Mouse (Mus musculus): ENCODE measurements around the gene Manba. TPM values are rescaled to one million over a fixed set of nuclear protein-coding genes. Genes with fewer than 3 reads are reported as not detected.

Manba gene
- total and polyA plus RNA-seq, 3 experiments: 30.9 to 35.2 (median 31.5) TPM

DNA sequence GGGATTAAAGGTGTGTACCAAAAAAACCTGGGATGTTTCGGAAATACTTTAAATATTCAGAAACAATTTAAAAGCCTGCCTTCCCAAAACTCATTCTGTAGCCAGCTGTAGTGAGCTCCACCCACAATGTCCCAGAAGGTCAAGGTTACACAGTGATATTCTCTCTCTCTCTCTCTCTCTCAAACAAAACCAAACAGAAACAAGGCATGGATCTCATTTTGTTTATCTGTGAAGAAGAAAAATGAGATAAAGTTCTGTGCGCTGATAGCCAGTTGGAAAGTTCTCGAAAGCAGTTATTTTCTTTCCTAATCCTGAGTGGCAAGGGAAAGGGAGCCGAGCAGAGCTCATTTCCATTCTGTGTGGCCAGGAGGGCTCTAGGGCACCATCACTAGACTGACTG is 120.1 kb downstream of the Manba start:
- DNase-seq (ENCODE audit: extremely low read depth): no peak
- no peaks in the 10 kb centered on the region for H3K9me3 ChIP-seq (replicated peaks; ENCODE audit: low read length)
- in situ Hi-C loops (cut with MboI; ENCODE audit: low pct_ligation_motif_present, low pct_unique_long_range_greater_than_20kb, low sequenced_read_pairs): loop anchor here (10.0 kb wide), 1 partner anchor 119 kb away; no protein-coding TSS in a partner anchor
- no peak overlapping the region for H3K4me2 ChIP-seq (ENCODE audit: insufficient read depth, low read depth, poor library complexity, severe bottlenecking)
- dilution Hi-C loops (cut with MboI; ENCODE audit: extremely low pct_ligation_motif_present, extremely low pct_unique_long_range_greater_than_20kb, low sequenced_read_pairs): no loop called here
- H3K4me3 ChIP-seq (replicated peaks in 1 of 3; ENCODE audit: low read depth in 2 of 3, low read length in 2 of 3, poor library complexity in 1 of 3): no peak overlapping the region
- H3K79me2 ChIP-seq (replicated peaks; ENCODE audit: control insufficient read depth, extremely low read depth, insufficient read depth, poor library complexity, severe bottlenecking): peaks cover 3% of the 10 kb centered on the region; the same call in 1 of the 2 replicates
- H3K36me3 ChIP-seq (replicated peaks in 1 of 2; ENCODE audit: control insufficient read depth in 1 of 2, insufficient read depth in 1 of 2, low read length in 1 of 2): peaks cover 79 to 85% of the 10 kb centered on the region in 2 experiments
- H3K4me1 ChIP-seq (ENCODE audit: control insufficient read depth in 1 of 2, insufficient read depth in 2 of 2): peaks cover 20 to 62% of the 10 kb centered on the region in 2 experiments
- H3K27me3 ChIP-seq (replicated peaks): no peaks in the 10 kb centered on the region
- H3K27ac ChIP-seq (ENCODE audit: insufficient read depth, low read depth): no peak overlapping the region
- TF ChIP-seq ELF1 (IDR thresholded peaks at IDR 0.05; ENCODE audit: low read depth, low read length): no peak
- TF ChIP-seq KAT2A (IDR thresholded peaks at IDR 0.05; ENCODE audit: insufficient replicate concordance, low read length): no peak
- TF ChIP-seq HCFC1 (IDR thresholded peaks at IDR 0.05; ENCODE audit: low read depth, low read length): no peak
- TF ChIP-seq NRF1 (IDR thresholded peaks at IDR 0.05; ENCODE audit: low read depth, low read length): no peak
- no peak for TF ChIP-seq ZMIZ1 (IDR thresholded peaks at IDR 0.05; ENCODE audit: low read depth, low read length)
- TF ChIP-seq POLR2AphosphoS2 (IDR thresholded peaks at IDR 0.05; ENCODE audit: low read depth, low read length): no peak
- no peak for TF ChIP-seq TBP (conservative IDR thresholded peaks at IDR 0.05; ENCODE audit: low read depth, low read length)
- TF ChIP-seq PAX5 (IDR thresholded peaks at IDR 0.05; ENCODE audit: low read length): no peak
- no peak for TF ChIP-seq E2F4 (IDR thresholded peaks at IDR 0.05; ENCODE audit: insufficient replicate concordance, low read depth, low read length)
- no peak for TF ChIP-seq USF2 (conservative IDR thresholded peaks at IDR 0.05; ENCODE audit: low read depth, low read length)
- no peak for TF ChIP-seq NELFE (IDR thresholded peaks at IDR 0.05; ENCODE audit: low read depth, low read length)
- TF ChIP-seq JUN (IDR thresholded peaks at IDR 0.05; ENCODE audit: insufficient read depth, low read depth, low read length): no peak
- TF ChIP-seq MAZ (IDR thresholded peaks at IDR 0.05; ENCODE audit: low read depth, low read length): no peak
- no peak overlapping the region for H3K9ac ChIP-seq (ENCODE audit: insufficient read depth, low read depth)

DNA sequence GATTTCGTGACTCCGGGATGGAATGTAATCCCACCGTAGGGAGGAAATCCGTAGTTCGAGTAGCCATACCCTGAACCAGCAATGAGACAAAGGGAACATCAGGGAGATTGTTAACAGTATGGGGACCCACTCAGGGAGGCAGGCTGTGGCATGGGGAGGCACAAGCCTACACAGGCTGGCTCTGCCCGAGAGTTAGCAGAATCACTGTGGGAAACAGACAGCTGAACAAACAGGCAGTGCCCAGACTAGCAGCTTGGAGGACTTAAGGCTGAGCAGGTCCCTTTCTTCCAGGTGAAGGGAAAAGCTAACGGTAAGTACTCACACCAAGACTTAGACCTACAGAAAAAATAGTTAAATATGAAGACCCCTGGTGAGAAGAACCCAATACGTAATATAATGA is 121.2 kb downstream of the Manba start:
- peaks cover 5% of the 10 kb centered on the region; the same call in 1 of the 2 replicates for H3K79me2 ChIP-seq (replicated peaks; ENCODE audit: control insufficient read depth, extremely low read depth, insufficient read depth, poor library complexity, severe bottlenecking)
- dilution Hi-C loops (cut with MboI; ENCODE audit: extremely low pct_ligation_motif_present, extremely low pct_unique_long_range_greater_than_20kb, low sequenced_read_pairs): no loop called here
- no peak overlapping the region for H3K27ac ChIP-seq (ENCODE audit: insufficient read depth, low read depth)
- H3K4me2 ChIP-seq (ENCODE audit: insufficient read depth, low read depth, poor library complexity, severe bottlenecking): no peak overlapping the region
- H3K36me3 ChIP-seq (replicated peaks in 1 of 2; ENCODE audit: control insufficient read depth in 1 of 2, insufficient read depth in 1 of 2, low read length in 1 of 2): peaks cover 79 to 89% of the 10 kb centered on the region in 2 experiments
- no peaks in the 10 kb centered on the region for H3K27me3 ChIP-seq (replicated peaks)
- DNase-seq (ENCODE audit: extremely low read depth): no peak
- peaks cover 22 to 70% of the 10 kb centered on the region in 2 experiments for H3K4me1 ChIP-seq (ENCODE audit: control insufficient read depth in 1 of 2, insufficient read depth in 2 of 2)
- TF ChIP-seq NRF1 (IDR thresholded peaks at IDR 0.05; ENCODE audit: low read depth, low read length): no peak
- TF ChIP-seq USF2 (conservative IDR thresholded peaks at IDR 0.05; ENCODE audit: low read depth, low read length): no peak
- no peak for TF ChIP-seq NELFE (IDR thresholded peaks at IDR 0.05; ENCODE audit: low read depth, low read length)
- no peak for TF ChIP-seq UBTF (IDR thresholded peaks at IDR 0.05; ENCODE audit: low read depth, low read length)
- TF ChIP-seq MAZ (IDR thresholded peaks at IDR 0.05; ENCODE audit: low read depth, low read length): no peak
- no peak for TF ChIP-seq KAT2A (IDR thresholded peaks at IDR 0.05; ENCODE audit: insufficient replicate concordance, low read length)
- TF ChIP-seq MAX (IDR thresholded peaks at IDR 0.05; ENCODE audit: low read length): no peak
- no peak for TF ChIP-seq MYC (IDR thresholded peaks at IDR 0.05; ENCODE audit: low read depth, low read length)
- no peak for TF ChIP-seq PAX5 (IDR thresholded peaks at IDR 0.05; ENCODE audit: low read length)
- TF ChIP-seq MEF2A (IDR thresholded peaks at IDR 0.05; ENCODE audit: borderline replicate concordance, low read depth, low read length): no peak
- TF ChIP-seq USF1 (IDR thresholded peaks at IDR 0.05; ENCODE audit: low read depth, low read length): no peak
- TF ChIP-seq GABPA (IDR thresholded peaks at IDR 0.05; ENCODE audit: insufficient replicate concordance, low read depth, low read length): no peak
- no peak for TF ChIP-seq CHD1 (IDR thresholded peaks at IDR 0.05; ENCODE audit: low read depth, low read length)
- no peak for TF ChIP-seq JUN (IDR thresholded peaks at IDR 0.05; ENCODE audit: insufficient read depth, low read depth, low read length)
- no peak for TF ChIP-seq ZKSCAN1 (IDR thresholded peaks at IDR 0.05; ENCODE audit: borderline replicate concordance, low read depth, low read length)
- no peak overlapping the region for H3K4me3 ChIP-seq (replicated peaks in 1 of 3; ENCODE audit: low read depth in 2 of 3, low read length in 2 of 3, poor library complexity in 1 of 3)
- in situ Hi-C loops (cut with MboI; ENCODE audit: low pct_ligation_motif_present, low pct_unique_long_range_greater_than_20kb, low sequenced_read_pairs): loop anchor here (10.0 kb wide), 1 partner anchor 118 kb away; no protein-coding TSS in a partner anchor
- no peak overlapping the region for H3K9ac ChIP-seq (ENCODE audit: insufficient read depth, low read depth)
- H3K9me3 ChIP-seq (replicated peaks; ENCODE audit: low read length): no peaks in the 10 kb centered on the region

Measured in CH12.LX (cell line).